Mouse (Mus musculus): Measurements from ENCODE around the gene Olfr1441. TPM values are rescaled to one million over a fixed set of nuclear protein-coding genes. Genes with fewer than 3 reads are reported as not detected.

Olfr1441 gene
- polyA plus RNA-seq, 1 experiment from 2014 or later: not detected

DNA sequence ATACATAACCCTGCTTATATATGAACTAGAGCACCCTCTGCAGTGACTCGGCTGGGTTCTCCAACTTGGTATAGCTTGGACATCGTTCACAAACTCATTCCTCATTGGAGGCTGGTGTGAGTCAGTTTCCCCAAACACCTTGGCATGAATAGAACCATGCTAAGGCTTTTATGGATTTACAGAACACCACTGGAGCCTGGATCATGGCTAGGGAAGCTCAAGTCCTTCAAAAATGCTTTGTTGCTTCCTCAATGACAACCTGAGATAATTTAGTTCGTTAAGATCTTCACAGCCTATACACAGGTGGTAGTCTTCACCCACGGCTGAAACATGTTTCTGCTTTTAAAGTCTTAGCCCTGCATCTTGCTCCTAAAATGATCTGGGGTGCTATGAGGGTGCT lies 42.3 kb downstream of the Olfr1441 start:
- Histone ChIP-seq H3K4me2 (ENCODE audit: low read depth, low read length) (no peak overlapping the region), H3K36me3 (ENCODE audit: control insufficient read depth, insufficient read depth, low read length) (no peaks in the 10 kb centered on the region), H3K4me3 (ENCODE audit: low read depth, low read length) (no peak overlapping the region), H3K27ac (ENCODE audit: low read depth, low read length) (no peak overlapping the region), H3K4me1 (ENCODE audit: control insufficient read depth, insufficient read depth, low read length) (no peaks in the 10 kb centered on the region), H3K9ac (replicated peaks; ENCODE audit: low read depth, low read length) (no peak overlapping the region), H3K27me3 (ENCODE audit: control insufficient read depth, insufficient read depth, low read length) (no peaks in the 10 kb centered on the region), H3K9me3 (ENCODE audit: control insufficient read depth, low read length) (no peaks in the 10 kb centered on the region)
- 87% methylated on average over 4 of the region's 4 CpGs for WGBS
- no peak for ATAC-seq (ENCODE audit: low read depth)

DNA sequence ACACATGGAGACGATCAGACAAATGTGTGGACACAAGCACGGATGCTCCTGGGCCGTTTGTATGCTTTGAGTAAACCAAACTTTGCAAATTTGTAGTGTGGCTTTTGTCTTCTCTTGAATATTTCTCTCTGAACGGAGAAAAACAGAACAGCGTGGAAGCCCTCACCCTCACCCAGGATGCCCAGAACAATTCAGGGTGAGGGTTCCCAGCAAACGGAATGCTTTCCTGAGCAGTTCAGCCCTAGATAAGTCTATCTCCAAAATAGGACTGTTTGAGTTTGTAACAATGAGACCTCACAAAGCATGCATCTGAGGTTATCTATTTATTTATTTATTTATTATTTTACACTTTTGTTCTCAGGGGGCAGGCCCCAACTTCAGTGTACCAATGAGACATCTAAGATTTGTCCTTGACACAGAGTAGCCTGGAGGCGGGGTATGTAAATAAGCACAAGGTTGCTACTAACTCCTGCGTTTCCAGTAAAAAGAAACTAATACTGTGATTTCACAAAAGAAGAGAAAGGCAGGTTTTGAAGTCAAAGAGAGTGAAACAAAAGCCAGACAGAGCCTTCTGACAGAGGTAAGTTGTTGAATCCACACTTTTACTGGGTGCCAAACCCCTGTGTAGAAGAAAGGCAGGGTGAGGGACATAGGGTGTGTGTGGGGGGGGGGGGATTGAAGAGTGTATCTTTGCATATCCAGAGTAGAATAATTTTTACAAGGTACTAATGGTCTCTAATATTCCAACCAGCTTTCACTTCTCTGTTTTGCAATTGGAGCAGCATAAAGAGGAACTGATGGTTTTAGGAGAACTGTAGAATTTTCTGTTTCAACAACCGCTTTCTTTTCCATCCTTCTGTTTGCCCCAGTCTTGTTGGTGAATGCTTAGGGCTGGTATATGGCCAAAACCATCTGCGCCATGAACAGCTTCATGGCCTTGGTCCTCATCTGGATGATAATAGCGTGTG lies 43.3 kb downstream of the Olfr1441 start, which contains the start of gene Mpeg1:
Mpeg1 (plus strand) TSS at position 498 of the 968 bp plus-strand sequence.
- Histone ChIP-seq H3K27ac (ENCODE audit: low read depth, low read length) (no peak within 1 kb of the TSS), H3K4me1 (ENCODE audit: control insufficient read depth, insufficient read depth, low read length) (no peaks in the 10 kb centered on the region), H3K9me3 (ENCODE audit: control insufficient read depth, low read length) (no peaks in the 10 kb centered on the region), H3K4me2 (ENCODE audit: low read depth, low read length) (no peak within 1 kb of the TSS), H3K36me3 (ENCODE audit: control insufficient read depth, insufficient read depth, low read length) (no peaks in the 10 kb centered on the region), H3K9ac (replicated peaks; ENCODE audit: low read depth, low read length) (no peak within 1 kb of the TSS), H3K4me3 (ENCODE audit: low read depth, low read length) (no peak within 1 kb of the TSS), H3K27me3 (ENCODE audit: control insufficient read depth, insufficient read depth, low read length) (no peaks in the 10 kb centered on the region)
- 85% methylated on average over 11 of the region's 11 CpGs for WGBS
- ATAC-seq (ENCODE audit: low read depth): no peak

DNA sequence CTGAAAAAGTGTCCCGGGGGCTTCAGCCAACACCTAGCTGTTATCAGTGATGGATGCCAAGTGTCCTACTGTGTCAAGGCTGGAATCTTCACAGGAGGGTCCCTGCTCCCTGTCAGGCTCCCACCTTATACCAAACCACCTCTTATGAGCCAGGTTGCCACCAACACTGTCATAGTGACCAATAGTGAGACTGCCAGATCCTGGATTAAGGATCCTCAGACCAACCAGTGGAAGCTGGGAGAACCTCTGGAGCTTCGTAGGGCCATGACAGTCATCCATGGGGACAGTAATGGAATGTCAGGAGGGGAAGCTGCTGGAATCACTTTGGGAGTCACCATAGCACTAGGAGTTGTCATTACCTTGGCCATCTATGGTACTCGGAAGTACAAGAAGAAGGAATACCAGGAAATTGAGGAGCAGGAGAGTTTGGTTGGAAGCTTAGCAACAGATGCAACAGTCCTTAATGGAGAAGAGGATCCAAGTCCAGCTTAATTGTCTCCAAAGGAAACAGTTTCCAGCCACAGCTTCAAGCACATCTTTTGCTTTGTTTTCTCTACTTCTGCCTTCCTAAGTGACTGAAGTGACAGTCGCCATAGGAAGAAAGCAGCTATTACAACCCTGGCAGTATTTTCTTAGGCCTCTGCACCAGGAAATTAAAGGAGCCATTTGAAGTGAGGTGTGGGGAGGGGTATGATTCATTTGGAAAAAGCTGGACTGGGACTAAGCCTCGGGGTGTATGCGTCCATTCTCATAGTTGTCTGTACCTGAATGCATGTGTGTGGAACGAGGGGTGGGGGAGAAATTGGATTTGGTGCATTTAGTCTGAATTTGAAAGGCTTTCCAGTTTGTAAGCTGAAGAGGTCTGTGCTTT lies 45.9 kb downstream of the Olfr1441 start:
- Histone ChIP-seq H3K4me1 (ENCODE audit: control insufficient read depth, insufficient read depth, low read length) (no peaks in the 10 kb centered on the region), H3K4me3 (ENCODE audit: low read depth, low read length) (no peak overlapping the region), H3K36me3 (ENCODE audit: control insufficient read depth, insufficient read depth, low read length) (no peaks in the 10 kb centered on the region), H3K9ac (replicated peaks; ENCODE audit: low read depth, low read length) (no peak overlapping the region), H3K27ac (ENCODE audit: low read depth, low read length) (no peak overlapping the region), H3K9me3 (ENCODE audit: control insufficient read depth, low read length) (no peaks in the 10 kb centered on the region), H3K27me3 (ENCODE audit: control insufficient read depth, insufficient read depth, low read length) (no peaks in the 10 kb centered on the region), H3K4me2 (ENCODE audit: low read depth, low read length) (no peak overlapping the region)
- no peak for ATAC-seq (ENCODE audit: low read depth)
- 84% methylated on average over 7 of the region's 7 CpGs for WGBS

DNA sequence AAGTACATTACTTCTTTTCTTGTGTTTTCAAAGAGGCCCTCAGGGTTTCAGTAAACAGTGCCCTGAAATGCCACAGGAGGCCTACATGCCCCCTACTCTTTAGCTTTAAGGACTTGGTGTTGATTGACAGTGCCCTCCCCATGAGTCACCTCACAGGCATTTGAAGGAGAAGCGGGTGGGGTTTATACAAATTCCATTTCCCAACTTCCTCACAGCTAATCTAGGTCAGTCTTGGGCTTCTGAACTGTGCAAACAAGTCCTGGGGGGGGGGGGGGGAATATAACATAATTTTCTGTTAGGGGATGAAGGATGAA lies 46.4 kb downstream of the Olfr1441 start:
- H3K4me1 ChIP-seq (ENCODE audit: control insufficient read depth, insufficient read depth, low read length): no peaks in the 10 kb centered on the region
- no peaks in the 10 kb centered on the region for H3K27me3 ChIP-seq (ENCODE audit: control insufficient read depth, insufficient read depth, low read length)
- ATAC-seq (ENCODE audit: low read depth): no peak
- 76% methylated on average over 1 of the region's 1 CpGs for WGBS
- H3K9me3 ChIP-seq (ENCODE audit: control insufficient read depth, low read length): no peaks in the 10 kb centered on the region
- 0 out of 2 replicates have a peak, but pooled peaks cover 6% of the 10 kb centered on the region for H3K36me3 ChIP-seq (ENCODE audit: control insufficient read depth, insufficient read depth, low read length)
- H3K27ac ChIP-seq (ENCODE audit: low read depth, low read length): no peak overlapping the region
- no peak overlapping the region for H3K9ac ChIP-seq (replicated peaks; ENCODE audit: low read depth, low read length)
- no peak overlapping the region for H3K4me3 ChIP-seq (ENCODE audit: low read depth, low read length)
- H3K4me2 ChIP-seq (ENCODE audit: low read depth, low read length): no peak overlapping the region

DNA sequence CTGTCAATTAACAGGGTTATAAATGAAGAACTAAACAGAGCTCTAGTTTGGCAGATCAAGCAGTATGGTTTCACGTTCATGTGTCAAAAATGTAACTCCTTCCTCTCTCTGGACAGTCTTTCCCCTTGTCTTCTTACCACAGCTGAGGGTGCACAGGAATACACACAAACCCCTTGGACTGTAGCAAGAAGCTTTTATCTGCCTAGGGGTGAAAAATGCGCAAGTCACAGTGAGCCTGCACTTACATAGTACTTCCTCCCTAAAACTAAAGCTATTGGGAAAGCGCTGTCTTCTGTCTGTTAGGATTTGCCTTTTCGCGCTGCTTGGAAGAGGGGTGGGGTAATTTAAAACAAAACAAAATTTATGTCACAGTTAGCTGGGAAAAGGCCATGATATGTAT lies 46.9 kb downstream of the Olfr1441 start:
- H3K4me1 ChIP-seq (ENCODE audit: control insufficient read depth, insufficient read depth, low read length): no peaks in the 10 kb centered on the region
- no peaks in the 10 kb centered on the region for H3K27me3 ChIP-seq (ENCODE audit: control insufficient read depth, insufficient read depth, low read length)
- 0 out of 2 replicates have a peak, but pooled peaks cover 8% of the 10 kb centered on the region for H3K36me3 ChIP-seq (ENCODE audit: control insufficient read depth, insufficient read depth, low read length)
- no peak overlapping the region for H3K9ac ChIP-seq (replicated peaks; ENCODE audit: low read depth, low read length)
- H3K4me2 ChIP-seq (ENCODE audit: low read depth, low read length): no peak overlapping the region
- H3K27ac ChIP-seq (ENCODE audit: low read depth, low read length): no peak overlapping the region
- H3K9me3 ChIP-seq (ENCODE audit: control insufficient read depth, low read length): no peaks in the 10 kb centered on the region
- H3K4me3 ChIP-seq (ENCODE audit: low read depth, low read length): no peak overlapping the region
- 87% methylated on average over 5 of the region's 5 CpGs for WGBS
- ATAC-seq (ENCODE audit: low read depth): no peak

DNA sequence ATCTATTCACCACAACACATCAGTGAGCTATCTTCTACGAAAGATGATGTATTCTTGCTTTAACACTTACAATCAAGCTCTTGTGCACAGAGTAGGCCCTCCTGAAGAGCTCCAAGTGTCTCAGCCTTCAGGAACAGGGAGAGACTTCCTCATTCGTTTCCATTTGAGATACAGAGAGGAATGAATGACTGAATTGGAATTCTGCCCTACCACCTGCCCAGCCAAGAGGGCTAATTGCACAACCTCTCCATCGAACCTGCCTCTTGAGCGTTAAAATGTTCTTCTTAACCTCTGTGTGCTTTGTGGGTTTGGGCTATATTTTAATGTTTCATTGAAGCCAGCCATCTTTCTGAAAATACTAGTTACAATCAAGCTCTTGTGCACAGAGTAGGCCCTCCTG lies 47.4 kb downstream of the Olfr1441 start:
- no peak overlapping the region for H3K4me2 ChIP-seq (ENCODE audit: low read depth, low read length)

DNA sequence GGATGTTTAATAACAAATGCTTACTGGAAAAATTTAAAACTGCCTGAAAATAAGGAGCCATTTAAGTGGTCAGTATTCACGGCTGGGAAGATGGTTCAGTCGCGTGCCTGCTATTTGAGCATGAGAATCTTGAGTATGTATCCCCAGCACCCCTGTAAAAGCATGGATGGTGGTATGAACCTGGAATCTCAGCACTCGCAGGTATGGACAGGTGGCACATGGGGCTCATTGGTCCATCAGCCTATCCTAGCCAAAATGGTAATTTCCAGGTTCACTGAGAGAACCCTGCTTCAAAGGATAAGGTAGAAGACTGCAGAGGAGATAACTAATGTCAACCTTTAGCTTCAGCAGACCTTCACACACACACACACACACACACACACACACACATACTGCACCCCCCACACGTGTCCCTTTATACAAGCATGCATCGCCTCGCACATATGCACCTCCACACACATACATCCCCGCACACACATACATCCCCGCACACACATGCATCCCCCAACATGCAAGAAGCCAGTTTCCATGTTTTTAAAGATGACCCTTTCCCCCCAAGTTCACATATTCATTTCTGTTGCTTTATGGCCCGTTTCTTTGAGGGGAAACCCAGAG lies 48.4 kb downstream of the Olfr1441 start:
- Histone ChIP-seq H3K9me3 (ENCODE audit: control insufficient read depth, low read length) (no peaks in the 10 kb centered on the region), H3K27me3 (ENCODE audit: control insufficient read depth, insufficient read depth, low read length) (no peaks in the 10 kb centered on the region), H3K4me2 (ENCODE audit: low read depth, low read length) (no peak overlapping the region), H3K4me1 (ENCODE audit: control insufficient read depth, insufficient read depth, low read length) (no peaks in the 10 kb centered on the region), H3K36me3 (ENCODE audit: control insufficient read depth, insufficient read depth, low read length) (peaks cover 9% of the 10 kb centered on the region; the same call in 1 of the 2 replicates), H3K4me3 (ENCODE audit: low read depth, low read length) (no peak overlapping the region), H3K27ac (ENCODE audit: low read depth, low read length) (no peak overlapping the region), H3K9ac (replicated peaks; ENCODE audit: low read depth, low read length) (no peak overlapping the region)
- no peak for ATAC-seq (ENCODE audit: low read depth)
- WGBS: 92% methylated on average over 10 of the region's 10 CpGs

More for the DNA sequence above, 47.4 kb downstream of the Olfr1441 start:
- no peak for ATAC-seq (ENCODE audit: low read depth)
- 80% methylated on average over 4 of the region's 4 CpGs for WGBS
- H3K36me3 ChIP-seq (ENCODE audit: control insufficient read depth, insufficient read depth, low read length): 0 out of 2 replicates have a peak, but pooled peaks cover 8% of the 10 kb centered on the region
- H3K4me1 ChIP-seq (ENCODE audit: control insufficient read depth, insufficient read depth, low read length): no peaks in the 10 kb centered on the region
- no peaks in the 10 kb centered on the region for H3K27me3 ChIP-seq (ENCODE audit: control insufficient read depth, insufficient read depth, low read length)
- no peak overlapping the region for H3K9ac ChIP-seq (replicated peaks; ENCODE audit: low read depth, low read length)
- H3K27ac ChIP-seq (ENCODE audit: low read depth, low read length): no peak overlapping the region
- H3K4me3 ChIP-seq (ENCODE audit: low read depth, low read length): no peak overlapping the region
- H3K9me3 ChIP-seq (ENCODE audit: control insufficient read depth, low read length): no peaks in the 10 kb centered on the region

DNA sequence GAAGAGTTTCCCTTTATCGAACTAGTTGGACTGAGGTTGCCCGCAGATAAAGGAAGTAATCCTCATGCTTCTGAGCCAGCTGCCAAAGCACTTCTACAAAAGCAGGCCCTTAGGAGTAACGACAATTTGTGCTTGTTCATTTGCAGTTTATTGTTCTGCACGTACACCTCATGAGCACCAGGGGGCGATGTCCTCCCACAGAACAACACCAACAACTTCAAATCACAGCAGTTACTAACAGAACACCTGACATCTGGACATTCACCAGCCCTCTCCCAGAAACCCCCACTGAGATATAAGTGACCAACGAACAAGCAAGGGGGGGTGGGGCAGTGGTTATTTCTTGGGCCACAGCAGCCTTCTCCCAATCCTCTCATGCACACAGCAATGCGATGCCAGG lies 49.0 kb downstream of the Olfr1441 start:
- H3K9me3 ChIP-seq (ENCODE audit: control insufficient read depth, low read length): no peaks in the 10 kb centered on the region
- WGBS: 33% methylated on average over 7 of the region's 7 CpGs
- H3K4me1 ChIP-seq (ENCODE audit: control insufficient read depth, insufficient read depth, low read length): no peaks in the 10 kb centered on the region
- H3K27ac ChIP-seq (ENCODE audit: low read depth, low read length): no peak overlapping the region
- no peak overlapping the region for H3K9ac ChIP-seq (replicated peaks; ENCODE audit: low read depth, low read length)
- H3K27me3 ChIP-seq (ENCODE audit: control insufficient read depth, insufficient read depth, low read length): no peaks in the 10 kb centered on the region
- H3K4me3 ChIP-seq (ENCODE audit: low read depth, low read length): no peak overlapping the region
- peaks cover 13% of the 10 kb centered on the region for H3K36me3 ChIP-seq (ENCODE audit: control insufficient read depth, insufficient read depth, low read length)
- H3K4me2 ChIP-seq (ENCODE audit: low read depth, low read length): no peak overlapping the region
- ATAC-seq (ENCODE audit: low read depth): peak; percentile 60; the same call in 1 of the 2 replicates

Measured in neural tube, embryonic 14.5 days (tissue).